Mouse (Mus musculus): ENCODE data around the gene Dbi.

Gene Dbi

GRCm38 (mm10) chr1:120120969-120121811, at the start of gene Dbi, which contains the start of gene 3110009E18Rik:
Gene Dbi, minus strand, starts transcription at chr1:120121078.
Gene 3110009E18Rik, plus strand, starts transcription at chr1:120121187.
- peak; percentile 98 for DNase-seq (ENCODE audit: extremely low read depth, insufficient read length, low spot score)

DNA sequence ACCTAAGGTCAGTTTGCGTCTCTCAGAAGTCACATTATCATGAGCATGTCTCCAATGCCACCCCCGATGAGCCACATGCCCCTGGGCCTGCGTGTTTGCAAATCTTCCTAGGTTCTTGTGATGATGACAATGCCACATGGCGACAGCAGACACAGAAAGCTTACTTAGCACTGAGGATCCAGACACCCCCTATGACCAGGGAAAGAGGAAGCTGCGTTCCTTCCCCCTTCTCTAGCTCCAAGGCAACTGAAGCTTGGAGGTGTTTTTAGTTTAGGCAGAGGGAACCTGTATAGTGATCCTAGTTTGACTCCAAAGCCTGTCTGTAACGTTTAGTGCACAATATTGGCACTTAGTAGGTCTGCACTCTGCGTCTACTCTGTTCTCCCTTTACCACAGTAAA, 49.4 kb upstream of the Dbi start:
- no peak for DNase-seq (ENCODE audit: extremely low read depth, insufficient read length, low spot score)

- no peak for DNase-seq (ENCODE audit: extremely low read depth, insufficient read length, low spot score)
Observed at GRCm38 (mm10) chr1:120168674-120169073, 47.8 kb upstream of the Dbi start.

- DNase-seq (ENCODE audit: extremely low read depth, insufficient read length, low spot score), result no peak
Observed at GRCm38 (mm10) chr1:120168016-120168415, 47.1 kb upstream of the Dbi start.

GRCm38 (mm10) chr1:120162616-120163015, 41.7 kb upstream of the Dbi start:
- no peak for DNase-seq (ENCODE audit: extremely low read depth, insufficient read length, low spot score)

- no peak for DNase-seq (ENCODE audit: extremely low read depth, insufficient read length, low spot score)
Observed at GRCm38 (mm10) chr1:120161502-120161901, 40.6 kb upstream of the Dbi start.

GRCm38 (mm10) chr1:120158474-120159127, 37.7 kb upstream of the Dbi start:
- DNase-seq (ENCODE audit: extremely low read depth, insufficient read length, low spot score), result no peak

DNA sequence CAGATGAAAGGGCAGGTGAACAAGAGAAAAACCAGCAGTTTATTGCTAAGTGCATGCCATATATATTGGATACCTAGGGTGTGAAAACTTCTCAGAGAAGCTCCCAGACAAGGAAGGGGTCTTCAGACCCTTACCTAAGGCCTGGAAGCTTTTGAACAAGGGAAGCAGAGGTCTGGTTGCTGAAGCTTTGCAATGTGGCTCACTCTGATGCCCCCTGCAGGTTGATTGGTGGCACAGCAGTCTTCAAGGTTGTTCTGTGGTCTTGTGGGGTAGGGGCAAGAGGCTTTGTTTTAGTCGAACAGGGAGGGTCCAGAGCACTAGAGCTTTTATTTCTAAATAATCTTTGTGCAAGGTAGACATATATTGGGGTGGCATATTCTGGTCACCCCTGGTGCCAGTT, 34.4 kb upstream of the Dbi start:
- no peak for DNase-seq (ENCODE audit: extremely low read depth, insufficient read length, low spot score)

GRCm38 (mm10) chr1:120154232-120154631, 33.4 kb upstream of the Dbi start:
- peak; percentile 32 for DNase-seq (ENCODE audit: extremely low read depth, insufficient read length, low spot score)

DNA sequence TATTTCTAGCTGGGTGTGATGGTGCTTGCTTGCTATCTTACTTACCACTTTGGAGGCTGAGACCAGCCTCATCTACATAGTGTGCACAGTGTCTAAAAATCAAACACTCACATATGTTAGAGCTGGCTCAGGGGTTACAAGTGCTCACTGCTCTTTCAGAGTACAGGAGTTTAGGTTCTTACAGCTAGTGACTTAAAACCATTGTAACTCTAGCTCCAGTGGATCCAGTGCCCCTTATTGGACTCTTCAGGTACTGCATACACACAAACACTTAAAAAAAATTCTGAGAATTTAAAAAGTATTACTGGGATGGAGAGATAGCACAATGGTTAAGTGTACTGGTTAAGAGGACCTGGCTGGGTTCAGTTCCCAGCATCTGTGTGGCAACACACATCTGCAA, 26.1 kb upstream of the Dbi start:
- no peak for DNase-seq (ENCODE audit: extremely low read depth, insufficient read length, low spot score)

- DNase-seq (ENCODE audit: extremely low read depth, insufficient read length, low spot score), result no peak
Observed at GRCm38 (mm10) chr1:120145527-120146216, 24.8 kb upstream of the Dbi start.

DNA sequence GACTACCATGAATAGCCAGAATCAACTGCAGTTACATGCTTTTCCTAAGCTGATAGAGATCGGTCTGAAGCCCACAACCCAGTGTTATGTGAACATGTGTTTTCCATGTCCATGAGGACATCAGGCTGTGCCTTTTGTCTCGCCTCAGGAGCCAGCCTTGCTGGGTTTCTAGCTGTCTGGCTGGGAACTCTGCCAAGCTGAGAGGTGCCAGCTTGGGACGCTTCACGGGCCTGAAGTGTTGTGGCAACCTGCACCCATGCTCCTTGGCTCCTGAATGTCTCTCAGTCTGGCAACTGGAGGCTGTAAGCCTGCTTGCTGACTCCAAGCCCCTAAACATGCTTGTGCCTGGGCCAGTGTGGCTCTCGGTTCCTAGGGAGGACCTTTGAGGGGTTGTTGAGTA, 21.7 kb upstream of the Dbi start:
- DNase-seq (ENCODE audit: extremely low read depth, insufficient read length, low spot score), result no peak

- DNase-seq (ENCODE audit: extremely low read depth, insufficient read length, low spot score), result no peak
Observed at GRCm38 (mm10) chr1:120140144-120140693, 19.3 kb upstream of the Dbi start.

- DNase-seq (ENCODE audit: extremely low read depth, insufficient read length, low spot score), result no peak
Observed at GRCm38 (mm10) chr1:120138923-120139540, 18.2 kb upstream of the Dbi start.

- DNase-seq (ENCODE audit: extremely low read depth, insufficient read length, low spot score), result peak; percentile 85
Observed at GRCm38 (mm10) chr1:120135934-120136786, 15.3 kb upstream of the Dbi start.

- DNase-seq (ENCODE audit: extremely low read depth, insufficient read length, low spot score), result no peak
Observed at GRCm38 (mm10) chr1:120132376-120132775, 11.5 kb upstream of the Dbi start.

DNA sequence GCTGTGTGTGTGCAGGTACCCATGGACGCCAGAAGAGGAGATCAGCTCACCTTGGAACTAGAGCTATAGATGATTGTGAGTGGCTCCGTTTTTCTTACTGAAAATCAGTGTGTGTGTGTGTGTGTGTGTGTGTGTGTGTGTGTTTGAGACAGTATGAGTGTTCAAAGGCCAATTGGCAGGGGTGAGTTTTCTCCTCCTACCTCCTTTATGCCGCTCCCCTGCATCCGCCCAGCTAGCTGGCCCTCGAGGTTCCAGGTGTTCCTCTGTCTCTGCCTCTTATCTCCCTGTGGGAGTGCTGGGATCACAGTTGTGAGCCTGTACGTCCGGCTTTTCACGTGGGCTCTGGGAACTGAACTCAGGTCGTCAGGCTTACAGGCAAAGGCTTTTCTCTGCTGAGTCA, 5.4 kb upstream of the Dbi start:
- DNase-seq (ENCODE audit: extremely low read depth, insufficient read length, low spot score), result no peak

- DNase-seq (ENCODE audit: extremely low read depth, insufficient read length, low spot score), result no peak
Observed at GRCm38 (mm10) chr1:120125471-120125870, 4.6 kb upstream of the Dbi start.

DNA sequence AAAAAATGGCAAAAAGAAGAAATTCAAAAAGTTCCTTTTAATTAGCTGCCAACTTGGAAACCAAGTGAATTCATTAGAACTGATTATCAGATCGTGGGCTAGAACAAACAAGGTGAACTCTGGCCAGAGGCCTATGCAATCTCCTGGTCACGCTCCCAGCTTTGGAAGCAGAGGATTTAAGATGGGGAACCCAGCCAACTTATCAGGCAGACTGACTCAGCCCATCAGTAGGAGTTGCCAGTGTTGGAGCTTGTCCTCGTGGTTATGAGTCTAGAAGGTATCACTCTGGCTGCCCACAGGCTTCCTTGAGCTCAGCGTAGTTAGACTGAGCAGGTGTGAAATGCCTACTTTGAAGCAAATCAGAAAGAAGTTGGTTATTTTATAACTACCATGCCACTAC, 4.0 kb upstream of the Dbi start:
- DNase-seq (ENCODE audit: extremely low read depth, insufficient read length, low spot score), result no peak

Measured in 3134 (cell line).